Mouse (Mus musculus) layer of hippocampus, adult 18-20 months (tissue): ENCODE data around the gene Gstm6. TPM values are rescaled to one million over a fixed set of nuclear protein-coding genes. Genes with fewer than 3 reads are reported as not detected.
A peak's percentile ranks its signal among the peaks of the same experiment; 100 is the strongest.
"Not testable (repeated sequence)": the region's sequence is repeated elsewhere in the genome, so short reads cannot be mapped to it uniquely, and the experiment has no call there.

Source experiments
- DNase-seq, 2 experiments: peaks; one replicate each; pipeline ENCODE4 v3.0.0; 2022; ENCODE audit warnings: low spot score in 2 of 2
- long read RNA-seq: library from polyadenylated mRNA; stranded (forward); transcript quantifications from one replicate; pipeline ENCODE4 v2.0.0, GENCODE M21; 2021
- total RNA-seq, 2 experiments: library from RNA; stranded (reverse); gene quantifications; 2 replicates each; pipeline ENCODE4 v1.2.3; 2021

Gstm6 gene
- 10 to 100 TPM; 18.6 to 19.6 TPM for total RNA-seq
- long read RNA-seq, partial matches to known transcripts: 1 of 6 reads
- long read RNA-seq, other reads (novel, unspliced or antisense): 1 of 6 reads

GRCm38 (mm10) chr3:107943239-107943990 lies at the start of gene Gstm6:
Gene Gstm6 (minus strand): TSS chr3:107943749.
- DNase-seq: peak; percentile 57 to 83

- DNase-seq: peak; percentile 27 to 67
Measured at GRCm38 (mm10) chr3:107986041-107986562, 42.6 kb upstream of the Gstm6 start, which contains the start of gene Gstm2. Gene Gstm2 (minus strand): TSS chr3:107986453.

- DNase-seq: not testable (repeated sequence)
Measured at GRCm38 (mm10) chr3:107985141-107985540, 41.6 kb upstream of the Gstm6 start.

- no peak for DNase-seq
Measured at GRCm38 (mm10) chr3:107984471-107984870, 40.9 kb upstream of the Gstm6 start.

GRCm38 (mm10) chr3:107983771-107984170 lies 40.2 kb upstream of the Gstm6 start:
- DNase-seq: no peak

GRCm38 (mm10) chr3:107982726-107983125 lies 39.2 kb upstream of the Gstm6 start:
- no peak for DNase-seq

GRCm38 (mm10) chr3:107981261-107981660 lies 37.7 kb upstream of the Gstm6 start:
- no peak for DNase-seq

- no peak for DNase-seq
Measured at GRCm38 (mm10) chr3:107977691-107978090, 34.1 kb upstream of the Gstm6 start.

GRCm38 (mm10) chr3:107974237-107974636 lies 30.7 kb upstream of the Gstm6 start:
- DNase-seq: no peak

- no peak for DNase-seq
Measured at GRCm38 (mm10) chr3:107972070-107972469, 28.5 kb upstream of the Gstm6 start.

GRCm38 (mm10) chr3:107971101-107971500 lies 27.6 kb upstream of the Gstm6 start:
- DNase-seq: not testable (repeated sequence)

GRCm38 (mm10) chr3:107968724-107969395 lies 25.3 kb upstream of the Gstm6 start, which contains the start of gene Gstm3:
Gene Gstm3 (minus strand): TSS chr3:107969283.
- no peak for DNase-seq

GRCm38 (mm10) chr3:107966631-107967030 lies 23.1 kb upstream of the Gstm6 start:
- no peak for DNase-seq

- DNase-seq: no peak
Measured at GRCm38 (mm10) chr3:107965592-107965991, 22.0 kb upstream of the Gstm6 start.

GRCm38 (mm10) chr3:107964656-107965308 lies 21.2 kb upstream of the Gstm6 start:
- no peak for DNase-seq

- DNase-seq: no peak
Measured at GRCm38 (mm10) chr3:107964026-107964425, 20.5 kb upstream of the Gstm6 start.

- DNase-seq: not testable (repeated sequence)
Measured at GRCm38 (mm10) chr3:107955260-107955659, 11.7 kb upstream of the Gstm6 start.

- DNase-seq: no peak
Measured at GRCm38 (mm10) chr3:107953906-107954305, 10.4 kb upstream of the Gstm6 start.

- peak; percentile 44 to 69 for DNase-seq
Measured at GRCm38 (mm10) chr3:107953328-107953755, 9.8 kb upstream of the Gstm6 start.

- no peak for DNase-seq
Measured at GRCm38 (mm10) chr3:107950531-107950930, 7.0 kb upstream of the Gstm6 start.

GRCm38 (mm10) chr3:107949461-107949860 lies 5.9 kb upstream of the Gstm6 start:
- DNase-seq: not testable (repeated sequence)
